Mouse (Mus musculus) G1E (cell line): ENCODE measurements around the gene Nutf2-ps1.
"Not testable (repeated sequence)": the region's sequence is repeated elsewhere in the genome, so short reads cannot be mapped to it uniquely, and the experiment has no call there.

Source experiments
- CTCF ChIP-seq: IDR thresholded peaks from 2 replicates; pipeline ENCODE4 v1.5.1; 2012; ENCODE audit warnings: low read depth, low read length, inconsistent platforms, mixed read lengths
- GATA1 ChIP-seq: IDR thresholded peaks from 2 replicates; pipeline ENCODE4 v1.6.1; 2012; ENCODE audit warnings: borderline replicate concordance, low read length, inconsistent platforms, mixed read lengths

- not testable (repeated sequence) for TF ChIP-seq CTCF, GATA1
Observed at GRCm38 (mm10) chr19:53587686-53588085, 1.2 kb downstream of the Nutf2-ps1 start.
